Mouse (Mus musculus): ENCODE measurements around the gene Adamtsl2. TPM values are rescaled to one million over a fixed set of nuclear protein-coding genes. Genes with fewer than 3 reads are reported as not detected.

Adamtsl2 gene
- polyA plus RNA-seq, 1 experiment from 2014 or later = 2.1 TPM

DNA sequence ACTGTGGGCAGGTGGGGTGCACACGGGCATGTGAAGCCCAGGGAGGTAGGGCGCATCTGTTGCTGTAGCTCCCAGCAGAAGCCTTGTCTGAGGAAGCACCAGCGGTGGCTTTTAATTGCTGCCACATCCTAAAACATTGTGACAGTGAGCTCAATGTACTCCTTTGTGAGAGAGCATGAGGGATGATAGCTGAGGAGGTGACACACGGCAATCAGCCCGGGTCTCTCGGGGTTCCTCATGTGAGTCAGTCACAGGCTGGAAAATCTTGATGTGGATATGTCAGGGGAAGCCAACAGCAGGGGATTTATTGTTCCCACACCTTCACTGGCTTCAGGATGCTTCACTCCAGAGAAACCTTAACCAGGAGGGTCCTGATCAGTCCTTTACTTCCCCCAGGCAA, 67.7 kb downstream of the Adamtsl2 start:
- 79% methylated on average over 6 of the region's 6 CpGs for WGBS
- no peak for ATAC-seq (ENCODE audit: insufficient number of reproducible peaks, insufficient read depth, low FRiP score, low read depth)
- H3K27me3 ChIP-seq (ENCODE audit: control insufficient read depth, insufficient read depth, low read length) = 0 out of 2 replicates have a peak, but pooled peaks cover 5% of the 10 kb centered on the region

GRCm38 (mm10) chr2:27149457-27149856, 70.3 kb downstream of the Adamtsl2 start:
- no peaks in the 10 kb centered on the region for H3K27me3 ChIP-seq (ENCODE audit: control insufficient read depth, insufficient read depth, low read length)
- H3K4me2 ChIP-seq (replicated peaks; ENCODE audit: low read depth, low read length) = no peak overlapping the region
- no peak overlapping the region for H3K27ac ChIP-seq (ENCODE audit: low read length)
- no peak overlapping the region for H3K9ac ChIP-seq (replicated peaks; ENCODE audit: low read depth, low read length)
- H3K9me3 ChIP-seq (ENCODE audit: control insufficient read depth, low read depth, low read length) = no peaks in the 10 kb centered on the region
- H3K4me1 ChIP-seq (ENCODE audit: control insufficient read depth, insufficient read depth, low read length) = no peaks in the 10 kb centered on the region
- WGBS = 6% methylated on average over 2 of the region's 2 CpGs
- H3K36me3 ChIP-seq (ENCODE audit: control insufficient read depth, insufficient read depth, low read length) = no peaks in the 10 kb centered on the region
- no peak for ATAC-seq (ENCODE audit: insufficient number of reproducible peaks, insufficient read depth, low FRiP score, low read depth)
- no peak overlapping the region for H3K4me3 ChIP-seq (ENCODE audit: low read depth, low read length)

More for the DNA sequence above, 67.7 kb downstream of the Adamtsl2 start:
- no peaks in the 10 kb centered on the region for H3K36me3 ChIP-seq (ENCODE audit: control insufficient read depth, insufficient read depth, low read length)
- H3K9ac ChIP-seq (replicated peaks; ENCODE audit: low read depth, low read length) = no peak overlapping the region
- no peak overlapping the region for H3K27ac ChIP-seq (ENCODE audit: low read length)
- H3K4me1 ChIP-seq (ENCODE audit: control insufficient read depth, insufficient read depth, low read length) = 0 out of 2 replicates have a peak, but pooled peaks cover 3% of the 10 kb centered on the region
- H3K4me3 ChIP-seq (ENCODE audit: low read depth, low read length) = no peak overlapping the region
- H3K4me2 ChIP-seq (replicated peaks; ENCODE audit: low read depth, low read length) = no peak overlapping the region
- H3K9me3 ChIP-seq (ENCODE audit: control insufficient read depth, low read depth, low read length) = no peaks in the 10 kb centered on the region

- no peak overlapping the region for H3K27ac ChIP-seq (ENCODE audit: low read length)
- 77% methylated on average over 10 of the region's 10 CpGs for WGBS
- no peak overlapping the region for H3K4me2 ChIP-seq (replicated peaks; ENCODE audit: low read depth, low read length)
- no peaks in the 10 kb centered on the region for H3K36me3 ChIP-seq (ENCODE audit: control insufficient read depth, insufficient read depth, low read length)
- no peak overlapping the region for H3K4me3 ChIP-seq (ENCODE audit: low read depth, low read length)
- H3K9me3 ChIP-seq (ENCODE audit: control insufficient read depth, low read depth, low read length) = no peaks in the 10 kb centered on the region
- ATAC-seq (ENCODE audit: insufficient number of reproducible peaks, insufficient read depth, low FRiP score, low read depth) = no peak
- H3K27me3 ChIP-seq (ENCODE audit: control insufficient read depth, insufficient read depth, low read length) = no peaks in the 10 kb centered on the region
- no peaks in the 10 kb centered on the region for H3K4me1 ChIP-seq (ENCODE audit: control insufficient read depth, insufficient read depth, low read length)
- no peak overlapping the region for H3K9ac ChIP-seq (replicated peaks; ENCODE audit: low read depth, low read length)
Measured at GRCm38 (mm10) chr2:27154466-27155185, 75.4 kb downstream of the Adamtsl2 start.

DNA sequence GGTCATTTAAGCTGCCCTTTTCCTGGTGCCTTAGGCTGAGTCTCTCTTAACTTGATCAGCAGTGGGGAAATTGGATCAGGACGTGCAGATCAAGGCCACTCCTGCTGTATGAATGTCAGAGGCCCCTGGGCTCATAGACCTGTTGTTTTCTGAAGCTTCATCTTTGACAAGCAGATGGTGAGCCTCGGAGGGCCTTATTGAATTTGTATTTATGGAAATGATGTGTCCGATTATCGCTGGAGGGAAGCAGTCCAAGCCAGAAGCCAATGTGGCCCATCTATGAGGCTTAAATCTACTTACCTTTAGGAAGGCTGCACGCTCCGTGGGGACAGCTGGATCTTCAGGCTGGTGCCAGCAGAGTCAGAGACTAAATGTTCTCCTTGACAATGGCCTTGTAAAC, 77.4 kb downstream of the Adamtsl2 start:
- no peaks in the 10 kb centered on the region for H3K36me3 ChIP-seq (ENCODE audit: control insufficient read depth, insufficient read depth, low read length)
- H3K27me3 ChIP-seq (ENCODE audit: control insufficient read depth, insufficient read depth, low read length) = no peaks in the 10 kb centered on the region
- H3K4me1 ChIP-seq (ENCODE audit: control insufficient read depth, insufficient read depth, low read length) = no peaks in the 10 kb centered on the region
- H3K4me3 ChIP-seq (ENCODE audit: low read depth, low read length) = no peak overlapping the region
- no peak overlapping the region for H3K27ac ChIP-seq (ENCODE audit: low read length)
- H3K9me3 ChIP-seq (ENCODE audit: control insufficient read depth, low read depth, low read length) = no peaks in the 10 kb centered on the region
- no peak for ATAC-seq (ENCODE audit: insufficient number of reproducible peaks, insufficient read depth, low FRiP score, low read depth)
- 81% methylated on average over 6 of the region's 6 CpGs for WGBS
- H3K9ac ChIP-seq (replicated peaks; ENCODE audit: low read depth, low read length) = no peak overlapping the region
- no peak overlapping the region for H3K4me2 ChIP-seq (replicated peaks; ENCODE audit: low read depth, low read length)

Other genes with a start within 250 kb of the Adamtsl2 start
- not detected in 2 replicates for gene Abo, start 214.4 kb upstream of the Adamtsl2 start, polyA plus RNA-seq (2014; fragmentation: Nextera tagmentation; extraction: Ambion mirVana)
- gene Surf6, start 176.5 kb upstream of the Adamtsl2 start, polyA plus RNA-seq (2014; fragmentation: Nextera tagmentation; extraction: Ambion mirVana) = 17.0 and 18.4 TPM in 2 replicates
- gene Med22, start 168.7 kb upstream of the Adamtsl2 start, polyA plus RNA-seq (2014; fragmentation: Nextera tagmentation; extraction: Ambion mirVana) = 30.3 and 31.1 TPM in 2 replicates
- 712 and 713 TPM in 2 replicates for gene Rpl7a, start 168.6 kb upstream of the Adamtsl2 start, polyA plus RNA-seq (2014; fragmentation: Nextera tagmentation; extraction: Ambion mirVana)
- gene Surf2, start 163.0 kb upstream of the Adamtsl2 start, polyA plus RNA-seq (2014; fragmentation: Nextera tagmentation; extraction: Ambion mirVana) = 33.2 and 36.8 TPM in 2 replicates
- gene Surf1, start 162.8 kb upstream of the Adamtsl2 start, polyA plus RNA-seq (2014; fragmentation: Nextera tagmentation; extraction: Ambion mirVana) = 50.4 and 52.4 TPM in 2 replicates
- gene Surf4, start 145.5 kb upstream of the Adamtsl2 start, polyA plus RNA-seq (2014; fragmentation: Nextera tagmentation; extraction: Ambion mirVana) = 199 and 218 TPM in 2 replicates
- 0.11 and 0.25 TPM in 2 replicates for gene Stkld1, start 145.3 kb upstream of the Adamtsl2 start, polyA plus RNA-seq (2014; fragmentation: Nextera tagmentation; extraction: Ambion mirVana)
- 45.2 and 45.3 TPM in 2 replicates for gene Rexo4, start 115.0 kb upstream of the Adamtsl2 start, polyA plus RNA-seq (2014; fragmentation: Nextera tagmentation; extraction: Ambion mirVana)
- 0.07 TPM in 1 of 2 replicates, not detected in the other for gene Adamts13, start 106.0 kb upstream of the Adamtsl2 start, polyA plus RNA-seq (2014; fragmentation: Nextera tagmentation; extraction: Ambion mirVana)
- 59.2 and 62.6 TPM in 2 replicates for gene Cacfd1, start 69.5 kb upstream of the Adamtsl2 start, polyA plus RNA-seq (2014; fragmentation: Nextera tagmentation; extraction: Ambion mirVana)
- gene Slc2a6, start 51.4 kb upstream of the Adamtsl2 start, polyA plus RNA-seq (2014; fragmentation: Nextera tagmentation; extraction: Ambion mirVana) = 0.84 and 1.7 TPM in 2 replicates
- gene Mymk, start 7.2 kb upstream of the Adamtsl2 start, polyA plus RNA-seq (2014; fragmentation: Nextera tagmentation; extraction: Ambion mirVana) = not detected in 2 replicates
- not detected in 2 replicates for gene Fam163b, start 63.1 kb downstream of the Adamtsl2 start, polyA plus RNA-seq (2014; fragmentation: Nextera tagmentation; extraction: Ambion mirVana)
- 0.43 and 1.1 TPM in 2 replicates for gene Dbh, start 85.9 kb downstream of the Adamtsl2 start, polyA plus RNA-seq (2014; fragmentation: Nextera tagmentation; extraction: Ambion mirVana)
- gene Sardh, start 169.0 kb downstream of the Adamtsl2 start, polyA plus RNA-seq (2014; fragmentation: Nextera tagmentation; extraction: Ambion mirVana) = 11.9 and 12.2 TPM in 2 replicates

Measured in stomach, embryonic 14.5 days (tissue).